Mouse (Mus musculus) heart, postnatal 0 days (tissue): ENCODE results near the gene Gm11032. TPM values are rescaled to one million over a fixed set of nuclear protein-coding genes. Genes with fewer than 3 reads are reported as not detected.
A peak's percentile ranks its signal among the peaks of the same experiment; 100 is the strongest.

Source experiments
- ATAC-seq: fragments of 200-750 bp; cut with Nextera tagmentation; 2 replicates; pipeline ENCODE4 v1.8.0; 2017; ENCODE audit warnings: low read depth, moderate number of reproducible peaks, moderate library complexity; ENCODE audit not compliant: insufficient read depth
- DNase-seq: peaks from one replicate; pipeline ENCODE4 v3.0.0-alpha.2; 2016; ENCODE audit warnings: low spot score
- H3K27ac ChIP-seq: fragments of 300-500 bp; sonication (generic); 2 replicates; pipeline ENCODE4 v1.5.1; 2014; ENCODE audit warnings: low read depth, mild to moderate bottlenecking
- H3K27me3 ChIP-seq: fragments of 300-500 bp; sonication (generic); 2 replicates; pipeline ENCODE4 v1.6.1; 2014; ENCODE audit warnings: low read length, mixed read lengths; ENCODE audit not compliant: control insufficient read depth, insufficient read depth
- H3K36me3 ChIP-seq: fragments of 300-500 bp; sonication (generic); replicated peaks from 2 replicates; pipeline ENCODE4 v1.6.1; 2014; ENCODE audit warnings: low read length, mixed read lengths; ENCODE audit not compliant: control insufficient read depth, insufficient read depth
- H3K4me1 ChIP-seq: fragments of 300-500 bp; sonication (generic); 2 replicates; pipeline ENCODE4 v1.6.1; 2014; ENCODE audit warnings: antibody characterized with exemption; ENCODE audit not compliant: control insufficient read depth, insufficient read depth
- H3K4me2 ChIP-seq: fragments of 300-500 bp; sonication (generic); 2 replicates; pipeline ENCODE4 v1.6.1; 2014; ENCODE audit warnings: low read depth, mild to moderate bottlenecking, low read length, moderate library complexity
- H3K4me3 ChIP-seq: fragments of 300-500 bp; sonication (generic); 2 replicates; pipeline ENCODE4 v1.5.1; 2014; ENCODE audit warnings: low read depth, low read length
- H3K9ac ChIP-seq: fragments of 300-500 bp; sonication (generic); replicated peaks from 2 replicates; pipeline ENCODE4 v1.6.1; 2014; ENCODE audit warnings: low read depth, low read length, mixed read lengths
- H3K9me3 ChIP-seq: fragments of 300-500 bp; sonication (generic); replicated peaks from 2 replicates; pipeline ENCODE4 v1.6.1; 2016; ENCODE audit warnings: low read length; ENCODE audit not compliant: control insufficient read depth
- CTCF ChIP-seq: IDR thresholded peaks from 2 replicates; pipeline ENCODE4 v1.5.1; 2016; ENCODE audit warnings: antibody characterized with exemption, control low read depth, low read depth
- EP300 ChIP-seq: IDR thresholded peaks from 2 replicates; pipeline ENCODE4 v1.6.1; 2016; ENCODE audit warnings: antibody characterized with exemption, low read depth
- WGBS: fragments of 180-500 bp; shearing (Covaris S2); extraction: QIAGEN DNeasy Blood & Tissue Kit; methylation state at CpG from one replicate; pipeline ENCODE4 v1.1.7; 2014; 5-methylcytosine and 5-hydroxymethylcytosine counted together
- polyA plus RNA-seq: library from polyadenylated mRNA; unstranded; fragments of >200 nt; fragmentation: Nextera tagmentation; extraction: Ambion mirVana; gene quantifications from 2 replicates; pipeline ENCODE4 v1.2.1, GENCODE M21; 2015
- total RNA-seq: library from RNA; depleted of rRNA; stranded (reverse); fragments of >200 nt; gene quantifications from 2 replicates; pipeline ENCODE4 v1.2.3, GENCODE M21; 2014; ENCODE audit warnings: low replicate concordance

Gene Gm11032
- total and polyA plus RNA-seq, 2 experiments from 2014 or later: not detected

- DNase-seq (no peak), ATAC-seq (peak; percentile 39; the same call in 1 of the 2 replicates)
- Histone ChIP-seq H3K27ac (peak overlapping the region; percentile 26), H3K36me3 (no peaks in the 10 kb centered on the region), H3K4me1 (0 out of 2 replicates have a peak, but pooled peaks cover 9% of the 10 kb centered on the region), H3K9me3 (no peaks in the 10 kb centered on the region), H3K4me3 (no peak overlapping the region), H3K9ac (no peak overlapping the region), H3K27me3 (no peaks in the 10 kb centered on the region), H3K4me2 (no peak overlapping the region)
- WGBS: 15% methylated on average over 8 of the region's 8 CpGs
- no peak for TF ChIP-seq EP300
- no peak for TF ChIP-seq CTCF
These were observed 10.0 kb downstream of the Gm11032 start for GRCm38 (mm10) chr11:4629861-4630280.

- Histone ChIP-seq H3K9me3 (no peaks in the 10 kb centered on the region), H3K9ac (no peak overlapping the region), H3K36me3 (no peaks in the 10 kb centered on the region), H3K4me2 (no peak overlapping the region), H3K4me3 (no peak overlapping the region), H3K4me1 (peaks cover 15% of the 10 kb centered on the region), H3K27me3 (no peaks in the 10 kb centered on the region), H3K27ac (no peak overlapping the region)
- ATAC-seq (no peak), DNase-seq (no peak)
- WGBS: 69% methylated on average over 2 of the region's 2 CpGs
- TF ChIP-seq CTCF (no peak), EP300 (no peak)
These were observed 13.6 kb downstream of the Gm11032 start for GRCm38 (mm10) chr11:4633420-4633819.

- no peaks in the 10 kb centered on the region for H3K36me3 ChIP-seq
These were observed 14.5 kb downstream of the Gm11032 start for GRCm38 (mm10) chr11:4634395-4634794.

GRCm38 (mm10) chr11:4636782-4637342 lies 17.0 kb downstream of the Gm11032 start:
- TF ChIP-seq CTCF: no peak
- no peak for TF ChIP-seq EP300
- Histone ChIP-seq H3K36me3 (no peaks in the 10 kb centered on the region), H3K27ac (peak overlapping the region; percentile 85), H3K4me2 (peak overlapping the region; percentile 92), H3K27me3 (no peaks in the 10 kb centered on the region), H3K9me3 (no peaks in the 10 kb centered on the region), H3K4me1 (peaks cover 11% of the 10 kb centered on the region), H3K9ac (no peak overlapping the region), H3K4me3 (peak overlapping the region; percentile 95)
- ATAC-seq (no peak), DNase-seq (no peak)
- 54% methylated on average over 5 of the region's 5 CpGs for WGBS

More at GRCm38 (mm10) chr11:4634395-4634794, 14.5 kb downstream of the Gm11032 start:
- WGBS: 52% methylated on average over 5 of the region's 5 CpGs
- peaks cover 19% of the 10 kb centered on the region for H3K4me1 ChIP-seq
- ATAC-seq: no peak
- no peak for TF ChIP-seq CTCF
- TF ChIP-seq EP300: no peak
- no peak for DNase-seq
- H3K4me3 ChIP-seq: no peak overlapping the region
- H3K27me3 ChIP-seq: no peaks in the 10 kb centered on the region
- H3K9ac ChIP-seq: no peak overlapping the region
- no peak overlapping the region for H3K27ac ChIP-seq
- no peaks in the 10 kb centered on the region for H3K9me3 ChIP-seq
- H3K4me2 ChIP-seq: no peak overlapping the region

DNA sequence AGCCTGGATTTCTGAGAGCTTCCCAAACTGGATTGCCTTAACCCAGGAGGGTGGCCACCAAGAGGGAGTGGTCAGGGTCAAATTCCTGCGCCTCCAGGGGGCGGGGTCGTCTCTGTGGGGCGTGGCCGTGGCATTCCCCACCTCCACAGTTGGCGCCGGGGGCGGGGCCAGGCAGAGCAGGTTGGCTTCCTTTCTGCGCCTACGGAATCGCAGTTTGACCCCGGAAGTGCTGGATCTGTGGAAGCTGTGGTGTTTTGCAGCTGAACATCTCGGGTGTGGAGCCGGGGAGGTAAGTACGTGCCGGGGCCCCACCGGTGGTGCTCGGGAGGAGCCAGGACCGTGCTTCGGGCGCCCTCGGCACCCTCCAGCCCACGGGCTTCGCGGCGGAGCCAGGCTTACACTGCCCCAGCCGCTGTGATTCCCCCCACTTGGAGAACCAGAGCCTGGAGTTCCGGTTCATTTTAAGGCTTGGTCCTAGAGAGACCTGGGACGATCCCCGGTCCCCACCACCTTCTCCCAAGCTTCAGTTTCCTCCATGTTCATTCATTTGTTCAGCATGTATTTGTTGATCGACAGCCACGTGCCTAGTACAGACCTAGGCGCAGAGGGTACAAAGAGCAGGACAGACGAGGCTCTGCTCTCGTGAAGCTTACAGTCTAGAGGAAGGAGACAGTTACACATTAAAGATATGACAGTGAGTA lies 17.8 kb downstream of the Gm11032 start, which contains the start of gene Ascc2:
Gene Ascc2, plus strand, starts transcription at position 214 of the 701 bp plus-strand sequence.
- Histone ChIP-seq H3K4me2 (peak within 1 kb of the TSS; percentile 92), H3K9ac (peak within 1 kb of the TSS; percentile 74), H3K27ac (peak within 1 kb of the TSS; percentile 85), H3K9me3 (no peaks in the 10 kb centered on the region), H3K36me3 (0 out of 2 replicates have a peak, but pooled peaks cover 4% of the 10 kb centered on the region), H3K27me3 (no peaks in the 10 kb centered on the region), H3K4me3 (peak within 1 kb of the TSS; percentile 95), H3K4me1 (peaks cover 11% of the 10 kb centered on the region)
- TF ChIP-seq EP300 (no peak), CTCF (peak; percentile 4; the same call in 1 of the 2 replicates)
- under 1% methylated on average over 35 of the region's 35 CpGs for WGBS
- ATAC-seq: peak; percentile 97
- peak; percentile 91 for DNase-seq
